Mouse (Mus musculus) c-Kit-negative CD71-positive TER-119-positive erythroid progenitor cells, embryonic 14.5 days (primary cell): ENCODE results near the gene Flg2.

Experiments used
- DNase-seq: peaks from one replicate; pipeline ENCODE4 v3.0.0-alpha.2; 2013; ENCODE audit warnings: low read depth, low spot score

Gene Flg2

GRCm38 (mm10) chr3:93196978-93197377, at the start of gene Flg2:
Gene Flg2 (plus strand): TSS chr3:93197278.
- DNase-seq = no peak

- no peak for DNase-seq
Measured at GRCm38 (mm10) chr3:93162502-93162901, 34.6 kb upstream of the Flg2 start.

- no peak for DNase-seq
Measured at GRCm38 (mm10) chr3:93162996-93163592, 34.0 kb upstream of the Flg2 start.

- DNase-seq = no peak
Measured at GRCm38 (mm10) chr3:93180856-93181255, 16.2 kb upstream of the Flg2 start.

GRCm38 (mm10) chr3:93201955-93202354, 4.9 kb downstream of the Flg2 start:
- DNase-seq = no peak

GRCm38 (mm10) chr3:93202499-93202898, 5.4 kb downstream of the Flg2 start:
- DNase-seq = no peak
